Mouse (Mus musculus) MEL (cell line): ENCODE results near the gene Chd1l. TPM values are rescaled to one million over a fixed set of nuclear protein-coding genes. Genes with fewer than 3 reads are reported as not detected.

ENCODE experiments used
- DNase-seq: peaks from one replicate; pipeline ENCODE4 v3.0.0; 2011; ENCODE audit warnings: low read depth, low spot score
- H3K27ac ChIP-seq: 2 replicates; pipeline ENCODE4 v1.5.1; 2012; ENCODE audit warnings: low read depth, mild to moderate bottlenecking, control low read depth, low read length, moderate library complexity; ENCODE audit not compliant: control insufficient read depth
- H3K27me3 ChIP-seq, 2 experiments: fragments of 150-350 bp in 1 of 2; sonication (generic) in 1 of 2; 2 replicates each; pipeline ENCODE4 v1.6.1; 2012; ENCODE audit warnings: low read length in 2 of 2, mild to moderate bottlenecking in 2 of 2, improper control_type of control experiment in 1 of 2, moderate library complexity in 1 of 2; ENCODE audit not compliant: insufficient read depth in 2 of 2, control insufficient read depth in 1 of 2
- H3K36me3 ChIP-seq, 2 experiments: 2 replicates each; pipeline ENCODE4 v1.6.1; 2012 to 2014; ENCODE audit warnings: low read length in 2 of 2, improper control_type of control experiment in 1 of 2, inconsistent platforms in 1 of 2, mild to moderate bottlenecking in 1 of 2; ENCODE audit not compliant: insufficient read depth in 2 of 2, control insufficient read depth in 1 of 2
- H3K4me1 ChIP-seq, 2 experiments: fragments of 150-350 bp in 1 of 2; sonication (generic) in 1 of 2; 2 replicates each; pipeline ENCODE4 v1.6.1; 2012; ENCODE audit warnings: low read length in 2 of 2, improper control_type of control experiment in 1 of 2, mild to moderate bottlenecking in 1 of 2; ENCODE audit not compliant: insufficient read depth in 2 of 2, control insufficient read depth in 1 of 2
- H3K4me3 ChIP-seq, 2 experiments: fragments of 150-350 bp in 1 of 2; sonication (generic) in 1 of 2; 2 replicates each; pipeline ENCODE4 v1.5.1; 2012; ENCODE audit warnings: low read depth in 2 of 2, low read length in 2 of 2, mild to moderate bottlenecking in 2 of 2, moderate library complexity in 2 of 2, control low read depth in 1 of 2, improper control_type of control experiment in 1 of 2; ENCODE audit not compliant: control insufficient read depth in 1 of 2, insufficient read depth in 1 of 2
- H3K79me2 ChIP-seq: 2 replicates; pipeline ENCODE4 v1.6.1; 2012; ENCODE audit warnings: mild to moderate bottlenecking, low read length, moderate library complexity; ENCODE audit not compliant: control insufficient read depth, poor library complexity, insufficient read depth
- H3K9ac ChIP-seq: 2 replicates; pipeline ENCODE4 v1.6.1; 2012; ENCODE audit warnings: low read depth, mild to moderate bottlenecking, control low read depth, low read length, moderate library complexity; ENCODE audit not compliant: control insufficient read depth, poor library complexity, severe bottlenecking
- H3K9me3 ChIP-seq: fragments of 150-350 bp; sonication (generic); replicated peaks from 2 replicates; pipeline ENCODE4 v1.6.1; 2012; ENCODE audit warnings: mild to moderate bottlenecking, low read length, improper control_type of control experiment, moderate library complexity; ENCODE audit not compliant: insufficient read depth
- BHLHE40 ChIP-seq: IDR thresholded peaks from 2 replicates; pipeline ENCODE4 v1.6.1; 2012; ENCODE audit warnings: low read depth, mild to moderate bottlenecking, inconsistent platforms, low read length, improper control_type of control experiment, borderline replicate concordance
- CHD1 ChIP-seq: IDR thresholded peaks from 2 replicates; pipeline ENCODE4 v1.6.1; 2012; ENCODE audit warnings: low read depth, mild to moderate bottlenecking, inconsistent platforms, low read length, improper control_type of control experiment
- CHD2 ChIP-seq: IDR thresholded peaks from 2 replicates; pipeline ENCODE4 v1.6.1; 2011; ENCODE audit warnings: low read length, improper control_type of control experiment
- CTCF ChIP-seq, 3 experiments: IDR thresholded peaks in 2 of 3; conservative IDR thresholded peaks in 1 of 3; 2 replicates each; pipeline ENCODE4 v1.5.1; 2011 to 2012; ENCODE audit warnings: low read length in 3 of 3, low read depth in 2 of 3, mild to moderate bottlenecking in 2 of 3, improper control_type of control experiment in 1 of 3, inconsistent platforms in 1 of 3, mixed read lengths in 1 of 3, moderate library complexity in 1 of 3; ENCODE audit not compliant: control insufficient read depth in 1 of 3, insufficient read depth in 1 of 3, poor library complexity in 1 of 3, severe bottlenecking in 1 of 3
- E2F4 ChIP-seq: IDR thresholded peaks from 2 replicates; pipeline ENCODE4 v1.6.1; 2011; ENCODE audit warnings: low read depth, low read length, improper control_type of control experiment, borderline replicate concordance
- ELF1 ChIP-seq: IDR thresholded peaks from 2 replicates; pipeline ENCODE4 v1.6.1; 2014; ENCODE audit warnings: low read depth, mild to moderate bottlenecking, inconsistent platforms, low read length, improper control_type of control experiment, moderate library complexity
- EP300 ChIP-seq, 2 experiments: IDR thresholded peaks; 2 replicates each; pipeline ENCODE4 v1.6.1; 2011; ENCODE audit warnings: improper control_type of control experiment in 2 of 2, low read length in 2 of 2, low read depth in 1 of 2, mild to moderate bottlenecking in 1 of 2
- ETS1 ChIP-seq: IDR thresholded peaks from 2 replicates; pipeline ENCODE4 v1.6.1; 2012; ENCODE audit warnings: low read depth, mild to moderate bottlenecking, inconsistent platforms, low read length, improper control_type of control experiment, moderate library complexity
- GABPA ChIP-seq: IDR thresholded peaks from 2 replicates; pipeline ENCODE4 v1.6.1; 2012; ENCODE audit warnings: low read depth, mild to moderate bottlenecking, inconsistent platforms, low read length, improper control_type of control experiment, moderate library complexity
- GATA1 ChIP-seq: IDR thresholded peaks from 2 replicates; pipeline ENCODE4 v1.6.1; 2011; ENCODE audit warnings: low read depth, low read length, improper control_type of control experiment
- HCFC1 ChIP-seq: IDR thresholded peaks from 2 replicates; pipeline ENCODE4 v1.6.1; 2012; ENCODE audit warnings: low read depth, mild to moderate bottlenecking, inconsistent platforms, low read length, improper control_type of control experiment, moderate library complexity
- KAT2A ChIP-seq: conservative IDR thresholded peaks from 2 replicates; pipeline ENCODE4 v1.6.1; 2012; ENCODE audit warnings: low read depth, low read length, improper control_type of control experiment, inconsistent platforms
- MAFK ChIP-seq: IDR thresholded peaks from 2 replicates; pipeline ENCODE4 v1.6.1; 2011; ENCODE audit warnings: low read depth, mild to moderate bottlenecking, low read length, improper control_type of control experiment, borderline replicate concordance
- MAX ChIP-seq: IDR thresholded peaks from 2 replicates; pipeline ENCODE4 v1.6.1; 2011; ENCODE audit warnings: low read length, improper control_type of control experiment
- MAZ ChIP-seq: IDR thresholded peaks from 2 replicates; pipeline ENCODE4 v1.6.1; 2012; ENCODE audit warnings: low read depth, mild to moderate bottlenecking, inconsistent platforms, low read length, improper control_type of control experiment
- MEF2A ChIP-seq: IDR thresholded peaks from 2 replicates; pipeline ENCODE4 v1.6.1; 2014; ENCODE audit warnings: low read depth, mild to moderate bottlenecking, inconsistent platforms, low read length, improper control_type of control experiment; ENCODE audit not compliant: poor library complexity, insufficient replicate concordance, severe bottlenecking; ENCODE audit errors: extremely low read depth
- MXI1 ChIP-seq: IDR thresholded peaks from 2 replicates; pipeline ENCODE4 v1.6.1; 2011; ENCODE audit warnings: mild to moderate bottlenecking, low read depth, low read length, improper control_type of control experiment
- MYC ChIP-seq: IDR thresholded peaks from 2 replicates; pipeline ENCODE4 v1.6.1; 2011; ENCODE audit warnings: low read depth, mild to moderate bottlenecking, low read length, improper control_type of control experiment, moderate library complexity
- NELFE ChIP-seq: IDR thresholded peaks from 2 replicates; pipeline ENCODE4 v1.6.1; 2011; ENCODE audit warnings: low read depth, low read length, improper control_type of control experiment
- NRF1 ChIP-seq: IDR thresholded peaks from 2 replicates; pipeline ENCODE4 v1.6.1; 2014; ENCODE audit warnings: low read depth, mild to moderate bottlenecking, inconsistent platforms, low read length, improper control_type of control experiment, moderate library complexity; ENCODE audit not compliant: poor library complexity, insufficient read depth, severe bottlenecking
- POLR2A ChIP-seq, 2 experiments: IDR thresholded peaks; 2 replicates each; pipeline ENCODE4 v1.6.1; 2011 to 2012; ENCODE audit warnings: low read length in 2 of 2, mild to moderate bottlenecking in 2 of 2, control low read depth in 1 of 2, improper control_type of control experiment in 1 of 2, low read depth in 1 of 2, moderate library complexity in 1 of 2; ENCODE audit not compliant: control insufficient read depth in 1 of 2, insufficient read depth in 1 of 2, poor library complexity in 1 of 2
- POLR2AphosphoS2 ChIP-seq: IDR thresholded peaks from 2 replicates; pipeline ENCODE4 v1.6.1; 2011; ENCODE audit warnings: low read length, improper control_type of control experiment
- POLR2AphosphoS5 ChIP-seq: IDR thresholded peaks from 2 replicates; pipeline ENCODE4 v1.6.1; 2012; ENCODE audit warnings: low read depth, borderline replicate concordance, mild to moderate bottlenecking, inconsistent platforms, low read length, moderate library complexity, mixed read lengths
- RCOR1 ChIP-seq: IDR thresholded peaks from 2 replicates; pipeline ENCODE4 v1.6.1; 2012; ENCODE audit warnings: low read depth, mild to moderate bottlenecking, inconsistent platforms, low read length, improper control_type of control experiment
- SIN3A ChIP-seq: IDR thresholded peaks from 2 replicates; pipeline ENCODE4 v1.6.1; 2012; ENCODE audit warnings: low read length, improper control_type of control experiment, inconsistent platforms
- TAL1 ChIP-seq: IDR thresholded peaks from 2 replicates; pipeline ENCODE4 v1.6.1; 2012; ENCODE audit warnings: mild to moderate bottlenecking, inconsistent platforms, low read length, moderate library complexity, mixed read lengths
- TBP ChIP-seq: IDR thresholded peaks from 2 replicates; pipeline ENCODE4 v1.8.0; 2011; ENCODE audit warnings: low read depth, low read length, improper control_type of control experiment
- TCF12 ChIP-seq: IDR thresholded peaks from 2 replicates; pipeline ENCODE4 v1.6.1; 2014; ENCODE audit warnings: low read depth, mild to moderate bottlenecking, inconsistent platforms, low read length, improper control_type of control experiment, moderate library complexity
- UBTF ChIP-seq: IDR thresholded peaks from 2 replicates; pipeline ENCODE4 v1.6.1; 2012; ENCODE audit warnings: low read depth, mild to moderate bottlenecking, inconsistent platforms, low read length, improper control_type of control experiment, moderate library complexity, borderline replicate concordance; ENCODE audit not compliant: insufficient read depth
- USF1 ChIP-seq: IDR thresholded peaks from 2 replicates; pipeline ENCODE4 v1.6.1; 2014; ENCODE audit warnings: low read depth, mild to moderate bottlenecking, inconsistent platforms, low read length, improper control_type of control experiment, moderate library complexity
- USF2 ChIP-seq, 2 experiments: IDR thresholded peaks; 2 replicates each; pipeline ENCODE4 v1.6.1; 2011 to 2012; ENCODE audit warnings: improper control_type of control experiment in 2 of 2, low read length in 2 of 2, borderline replicate concordance in 1 of 2, inconsistent platforms in 1 of 2, low read depth in 1 of 2, mild to moderate bottlenecking in 1 of 2; ENCODE audit not compliant: insufficient read depth in 1 of 2
- ZC3H11A ChIP-seq: IDR thresholded peaks from 2 replicates; pipeline ENCODE4 v1.6.1; 2012; ENCODE audit warnings: low read depth, mild to moderate bottlenecking, inconsistent platforms, low read length, improper control_type of control experiment
- ZMIZ1 ChIP-seq: IDR thresholded peaks from 2 replicates; pipeline ENCODE4 v1.6.1; 2012; ENCODE audit warnings: low read depth, mild to moderate bottlenecking, inconsistent platforms, low read length, improper control_type of control experiment, moderate library complexity
- ZNF384 ChIP-seq: IDR thresholded peaks from 2 replicates; pipeline ENCODE4 v1.6.1; 2012; ENCODE audit warnings: low read depth, mild to moderate bottlenecking, inconsistent platforms, low read length, improper control_type of control experiment
- polyA plus RNA-seq, 2 experiments: library from polyadenylated mRNA; stranded (reverse) in 1 of 2; unstranded in 1 of 2; fragments of >175 nt in 1 of 2; fragments of >200 nt in 1 of 2; gene quantifications; 2 replicates each; pipeline versions ENCODE4 v1.2.1 to v1.2.4; 2012; ENCODE audit warnings: low replicate concordance in 2 of 2, low read depth in 1 of 2; ENCODE audit not compliant: insufficient read length in 2 of 2, insufficient read depth in 1 of 2, missing spikeins in 1 of 2
- total RNA-seq: library from RNA; depleted of rRNA; stranded (reverse); fragments of 300-350 nt; gene quantifications from 2 replicates; pipeline ENCODE4 v1.2.3, GENCODE M21; 2012

Gene Chd1l
- total and polyA plus RNA-seq, 3 experiments = 59.1 to 70.5 TPM; not detected in 1

DNA sequence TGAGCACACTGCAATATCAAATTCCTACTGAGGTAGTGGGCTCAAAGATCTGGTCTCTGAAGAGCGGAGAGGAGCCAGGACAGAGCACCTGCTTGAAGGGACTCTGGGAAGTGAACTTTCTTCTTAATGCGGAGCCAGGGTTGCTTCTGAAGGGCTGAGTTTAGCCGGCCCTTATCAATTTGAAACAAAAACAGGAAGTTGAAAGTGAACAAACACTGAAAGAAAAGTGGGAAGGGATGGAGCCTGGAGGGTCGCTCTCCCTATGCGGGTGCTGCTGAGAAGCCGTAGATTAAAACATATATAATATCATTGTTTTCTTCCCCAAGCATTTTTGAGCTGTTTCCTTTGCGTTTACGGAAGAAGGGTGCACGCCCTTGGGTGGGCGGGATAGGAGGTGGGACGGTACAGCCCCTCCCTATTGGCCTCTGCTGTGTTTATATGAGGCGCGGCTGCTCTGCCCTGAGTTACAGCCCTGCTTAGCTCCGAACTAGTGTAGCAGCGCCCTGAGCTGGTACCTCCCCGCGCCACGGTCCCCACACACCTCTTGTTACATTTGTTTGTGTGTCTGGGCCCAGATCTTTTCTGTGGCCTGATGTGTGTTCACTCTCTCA lies 18.5 kb upstream of the Chd1l start, which contains the start of gene Fmo5:
Gene Fmo5 (plus strand): TSS at position 414 of the 611 bp plus-strand sequence.
- TF ChIP-seq HCFC1 (peak; percentile 71; the same call in 1 of the 2 replicates), GATA1 (peak; percentile 67), MYC (peak; percentile 45; the same call in 1 of the 2 replicates), TCF12 (peak; percentile 48; the same call in 1 of the 2 replicates), EP300 (IDR thresholded peaks at IDR 0.05; ENCODE audit: low read depth in 1 of 2, low read length in 2 of 2) (peak; percentile 43 to 68; a peak in 3 of 4 replicates), ZMIZ1 (peak; percentile 76), MEF2A (no peak), TAL1 (no peak), MAZ (peak; percentile 43; the same call in 1 of the 2 replicates), NRF1 (no peak), CHD1 (no peak), E2F4 (no peak), ETS1 (peak; percentile 55; the same call in 1 of the 2 replicates), ZNF384 (peak; percentile 5; the same call in 1 of the 2 replicates), GABPA (no peak), POLR2AphosphoS2 (no peak), CHD2 (no peak), CTCF (IDR thresholded peaks at IDR 0.05 in 2 of 3, conservative IDR thresholded peaks at IDR 0.05 in 1 of 3; ENCODE audit: control insufficient read depth in 1 of 3, insufficient read depth in 1 of 3, low read depth in 2 of 3, low read length in 3 of 3, poor library complexity in 1 of 3, severe bottlenecking in 1 of 3) (no peak), POLR2AphosphoS5 (no peak; the same call in 1 of the 2 replicates), MAFK (no peak; the same call in 1 of the 2 replicates), USF2 (IDR thresholded peaks at IDR 0.05; ENCODE audit: borderline replicate concordance in 1 of 2, insufficient read depth in 1 of 2, low read depth in 1 of 2, low read length in 2 of 2) (no peak), POLR2A (IDR thresholded peaks at IDR 0.05; ENCODE audit: control insufficient read depth in 1 of 2, insufficient read depth in 1 of 2, low read depth in 1 of 2, low read length in 2 of 2, poor library complexity in 1 of 2) (0 out of 4 replicates have a peak, but pooled peaks of 1 of the 2 experiments have one; percentile 46), RCOR1 (peak; percentile 52; the same call in 1 of the 2 replicates), USF1 (no peak), MAX (peak; percentile 82), NELFE (peak; percentile 46), ZC3H11A (no peak), SIN3A (peak; percentile 97), UBTF (no peak), KAT2A (no peak), MXI1 (peak; percentile 73), ELF1 (peak; percentile 90), TBP (peak; percentile 82), BHLHE40 (0 out of 2 replicates have a peak, but pooled peaks have one; percentile 18)
- H3K27me3 ChIP-seq = peaks cover 11% of the 10 kb centered on the region in 2 experiments
- H3K9me3 ChIP-seq = no peaks in the 10 kb centered on the region
- H3K4me3 ChIP-seq = peak within 1 kb of the TSS; percentile 65 to 82
- no peaks in the 10 kb centered on the region for H3K79me2 ChIP-seq
- H3K4me1 ChIP-seq = peaks cover 2 to 12% of the 10 kb centered on the region in 2 experiments; a peak in 3 of 4 replicates
- peak within 1 kb of the TSS; percentile 48 for H3K9ac ChIP-seq
- peak; percentile 95 for DNase-seq
- H3K36me3 ChIP-seq = peaks cover 0 to 6% of the 10 kb centered on the region in 2 experiments; a peak in 2 of 4 replicates
- peak within 1 kb of the TSS; percentile 45 for H3K27ac ChIP-seq
